Mouse (Mus musculus) CD8-positive naive resting alpha-beta T cell, adult 2 months (primary cell): ENCODE results near the gene Tmem234.

ENCODE experiments used
- DNase-seq, 2 experiments: peaks; one replicate each; pipeline ENCODE4 v3.0.0; 2022; ENCODE audit warnings: low read depth in 2 of 2, low spot score in 2 of 2

Gene Tmem234

DNA sequence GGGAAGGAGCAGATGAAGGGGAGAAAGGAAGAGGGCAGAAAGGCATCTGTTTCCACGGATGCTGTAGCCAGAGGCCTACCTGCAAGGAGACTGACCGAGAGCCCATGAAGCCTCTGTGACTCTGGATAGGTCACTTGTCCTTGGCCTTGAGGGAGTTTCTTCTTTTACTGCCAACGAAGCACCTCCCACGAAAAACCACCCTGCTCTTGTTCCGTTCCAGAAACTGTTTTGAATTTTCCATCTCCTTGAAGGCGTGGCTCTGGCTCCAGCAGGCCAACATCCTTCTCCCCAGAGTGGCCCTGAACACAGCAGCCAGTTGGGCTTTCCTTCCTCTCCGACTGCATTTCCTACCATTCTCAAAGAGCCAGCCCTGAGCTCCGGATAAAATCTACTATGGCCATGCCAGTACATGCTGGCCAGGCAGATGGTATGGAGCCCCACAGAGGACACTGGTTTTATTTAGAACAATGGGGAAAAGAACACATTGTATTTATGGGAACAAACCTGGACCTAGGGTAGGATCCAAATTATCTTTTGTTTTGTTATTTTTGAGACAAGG, 20.9 kb downstream of the Tmem234 start:
- DNase-seq = no peak

GRCm38 (mm10) chr4:129622120-129622802, 21.8 kb downstream of the Tmem234 start:
- no peak for DNase-seq

- no peak for DNase-seq
These were observed 22.5 kb downstream of the Tmem234 start for GRCm38 (mm10) chr4:129622803-129623535.

DNA sequence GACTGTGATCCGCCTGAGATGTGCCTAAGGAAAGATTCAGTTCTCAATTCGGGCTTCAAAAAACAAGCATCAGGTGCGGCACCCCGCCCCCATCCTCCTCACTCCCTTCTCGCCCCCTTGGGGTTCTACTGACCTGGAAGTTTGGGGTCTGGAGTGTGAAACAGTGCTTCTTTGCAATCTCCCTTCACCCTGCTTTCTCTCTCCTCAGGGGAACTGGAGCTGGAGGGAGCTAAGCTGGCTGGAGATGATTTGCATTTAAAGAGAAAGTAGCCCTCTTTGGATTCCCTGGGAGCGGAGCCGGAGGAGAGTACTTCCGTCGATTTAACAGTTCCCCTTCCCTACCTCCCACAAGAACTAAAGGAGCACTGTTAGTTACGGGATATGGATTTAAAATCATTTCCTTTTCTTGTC, 23.2 kb downstream of the Tmem234 start, which contains the start of gene Ccdc28b:
TSS of gene Ccdc28b (minus strand) at position 267 of the 411 bp plus-strand sequence.
- DNase-seq = no peak

DNA sequence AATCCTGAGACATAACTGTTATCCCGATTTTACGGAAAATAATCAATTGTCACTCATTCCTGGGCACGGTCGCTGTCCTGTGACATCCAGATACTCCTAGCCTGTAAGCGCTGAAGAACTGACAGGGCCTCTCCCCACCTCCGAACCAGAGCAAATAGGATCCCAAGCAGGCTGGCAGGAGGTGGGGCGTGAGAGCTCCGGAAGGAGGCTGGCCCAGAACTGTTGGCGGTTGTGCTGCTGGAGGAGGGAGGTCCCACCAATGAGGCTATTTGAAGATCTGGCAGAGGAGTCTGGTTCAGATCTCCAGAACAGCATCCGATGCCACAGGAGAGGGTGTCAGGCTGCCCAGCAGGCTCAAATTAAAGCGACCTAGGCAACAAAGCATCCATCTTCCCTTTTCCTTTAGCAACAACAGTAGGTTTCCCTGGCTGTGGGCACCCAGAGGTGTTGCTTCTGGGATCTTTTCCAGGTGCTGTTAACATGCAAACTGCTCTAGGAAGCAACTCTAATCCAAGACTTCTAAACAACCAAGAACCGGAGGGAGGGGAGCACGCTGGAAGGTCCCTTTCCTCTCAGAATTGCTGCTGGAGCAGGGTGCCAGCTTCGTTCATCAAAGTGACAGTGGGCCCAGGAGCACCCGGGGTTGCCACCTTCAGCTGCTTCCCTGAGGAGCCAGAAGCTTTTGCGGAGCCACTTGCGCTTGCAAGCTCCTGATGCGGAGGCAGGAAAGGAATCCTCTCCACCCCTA, 24.0 kb downstream of the Tmem234 start:
- DNase-seq = peak; percentile 81 to 84

- peak; percentile 26 to 27 for DNase-seq
These were observed 24.5 kb downstream of the Tmem234 start for GRCm38 (mm10) chr4:129625029-129625370.

- no peak for DNase-seq
These were observed 25.0 kb downstream of the Tmem234 start for GRCm38 (mm10) chr4:129625496-129625895.

DNA sequence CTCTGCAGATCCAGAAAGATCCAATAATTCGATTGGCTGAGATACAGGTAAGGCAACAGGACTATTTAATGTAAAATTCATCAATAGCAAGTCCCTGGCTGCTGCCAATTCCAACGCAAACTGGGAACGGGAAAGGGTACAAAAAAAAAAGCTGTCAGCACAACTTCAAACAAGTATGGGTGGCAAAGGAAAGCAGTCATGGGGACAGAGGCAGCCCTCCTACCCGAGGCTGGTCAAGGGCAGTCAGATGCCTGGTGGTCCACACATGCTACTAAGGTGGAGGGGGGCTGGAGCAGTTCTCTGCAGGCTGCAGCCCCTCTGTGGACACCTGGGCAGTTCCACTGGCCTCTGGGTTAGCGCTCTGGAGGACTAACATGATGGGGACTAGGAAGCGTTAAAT, 25.6 kb downstream of the Tmem234 start:
- no peak for DNase-seq

DNA sequence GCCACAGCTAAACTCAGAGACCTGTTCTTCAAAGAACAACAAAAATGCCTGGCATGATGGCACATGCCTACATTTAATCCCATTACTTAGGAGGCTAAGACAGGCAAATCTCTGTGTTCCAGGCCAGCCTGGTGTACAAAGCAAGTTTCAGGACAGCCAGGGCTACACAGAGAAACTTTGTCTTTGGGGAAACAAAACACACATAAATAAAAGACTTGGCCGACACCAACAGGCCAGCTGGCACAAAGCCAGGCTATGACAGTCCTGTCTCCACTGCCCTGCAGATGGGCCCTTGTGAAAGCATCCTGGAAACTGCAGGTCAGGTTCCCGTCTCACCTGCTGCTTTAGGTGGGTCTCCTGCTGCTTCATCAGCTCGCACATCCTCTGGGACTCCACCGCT, 30.5 kb downstream of the Tmem234 start:
- no peak for DNase-seq

- no peak for DNase-seq
These were observed 31.4 kb downstream of the Tmem234 start for GRCm38 (mm10) chr4:129631867-129632266.

DNA sequence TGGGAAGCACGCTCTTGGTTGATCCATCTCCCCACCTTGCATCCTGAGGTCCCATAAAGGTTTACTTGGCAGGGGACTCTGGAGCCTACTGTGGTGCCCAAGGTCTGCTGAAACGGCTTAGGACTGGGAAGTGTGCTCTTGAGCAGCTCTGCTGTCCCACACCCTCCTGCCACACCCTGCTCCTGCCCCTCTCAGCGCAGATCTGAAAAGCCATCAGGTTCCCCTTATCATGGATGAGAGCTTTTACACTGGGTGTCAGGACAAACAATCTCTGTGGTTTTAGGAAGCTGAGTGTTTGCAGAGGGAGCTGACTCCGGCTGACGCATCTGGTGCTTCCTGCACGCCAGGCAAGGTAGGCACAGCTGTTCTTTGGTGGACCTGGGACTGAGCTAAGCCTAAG, 33.4 kb downstream of the Tmem234 start:
- no peak for DNase-seq

GRCm38 (mm10) chr4:129639221-129639620, 38.8 kb downstream of the Tmem234 start:
- DNase-seq = no peak

DNA sequence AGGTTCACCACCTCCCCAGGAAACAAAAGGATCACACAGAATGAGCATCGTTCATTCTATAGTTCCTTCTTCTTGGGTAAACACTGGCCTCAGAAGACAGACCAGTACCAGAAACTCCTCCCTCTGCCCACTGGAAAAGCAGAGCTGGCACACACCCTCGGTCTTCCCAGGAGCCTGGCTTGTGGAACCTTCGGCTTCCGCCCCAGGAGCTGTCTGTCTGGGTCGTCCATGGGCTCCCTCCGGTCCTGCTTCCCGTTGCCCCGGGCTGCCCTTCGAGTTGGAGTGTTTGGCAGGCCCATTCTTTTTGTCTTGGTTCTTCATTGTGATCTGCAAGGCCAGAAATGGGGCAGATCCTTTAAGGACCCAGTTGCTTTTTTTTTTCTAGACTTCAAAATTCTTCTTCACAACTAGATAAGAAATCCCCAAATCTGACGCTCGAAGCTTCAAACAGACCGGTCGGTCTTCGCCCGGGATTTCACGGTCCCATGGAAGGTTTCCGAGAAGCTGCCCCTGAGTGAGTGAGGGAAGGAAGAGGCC, 39.7 kb downstream of the Tmem234 start:
- peak in 1 of 2 experiments; percentile 8 for DNase-seq

GRCm38 (mm10) chr4:129640638-129641467, 40.4 kb downstream of the Tmem234 start, which contains the start of gene Txlna:
Txlna (minus strand) TSS chr4:129641065.
- DNase-seq = peak; percentile 88 to 93

DNA sequence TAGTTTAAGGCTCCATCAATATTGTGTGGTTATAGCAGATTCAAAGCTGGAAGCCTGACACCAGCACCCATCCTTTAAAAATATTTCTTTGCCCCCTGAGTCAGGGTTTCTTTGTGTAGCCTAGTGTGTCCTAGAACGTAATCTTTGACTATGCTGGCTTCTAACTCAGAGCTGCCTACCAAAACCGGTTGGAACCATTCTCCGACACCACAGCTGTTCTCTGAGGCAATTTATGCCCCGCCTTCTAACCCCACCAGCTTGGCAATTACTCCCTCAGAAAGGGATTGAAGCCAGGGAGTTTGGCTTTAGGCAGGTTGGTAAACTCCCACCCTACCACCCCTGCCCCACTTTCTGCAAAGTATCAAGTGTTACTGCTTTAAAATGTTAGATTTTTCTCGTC, 41.3 kb downstream of the Tmem234 start:
- no peak for DNase-seq

DNA sequence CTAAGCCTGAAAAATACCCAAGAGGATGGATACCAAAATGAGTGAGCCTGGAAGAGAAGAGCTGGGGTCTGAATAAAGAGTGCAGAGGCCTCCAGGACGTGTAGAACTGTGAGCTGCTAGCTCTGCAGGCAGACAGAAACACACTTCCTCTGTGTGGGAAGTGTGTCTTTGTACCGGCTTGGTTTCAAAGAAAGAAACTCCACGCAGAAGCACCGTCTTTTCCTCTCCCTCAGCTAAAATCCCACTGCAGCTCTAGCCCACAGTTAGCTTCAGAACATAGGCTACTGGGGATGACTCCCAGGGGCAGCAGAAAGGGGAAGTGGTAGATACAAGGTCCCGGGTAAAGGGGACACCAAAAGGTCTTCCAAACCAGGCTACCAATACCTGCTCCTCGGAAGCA, 44.7 kb downstream of the Tmem234 start:
- DNase-seq = no peak

- no peak for DNase-seq
These were observed 48.2 kb downstream of the Tmem234 start for GRCm38 (mm10) chr4:129648656-129649055.

DNA sequence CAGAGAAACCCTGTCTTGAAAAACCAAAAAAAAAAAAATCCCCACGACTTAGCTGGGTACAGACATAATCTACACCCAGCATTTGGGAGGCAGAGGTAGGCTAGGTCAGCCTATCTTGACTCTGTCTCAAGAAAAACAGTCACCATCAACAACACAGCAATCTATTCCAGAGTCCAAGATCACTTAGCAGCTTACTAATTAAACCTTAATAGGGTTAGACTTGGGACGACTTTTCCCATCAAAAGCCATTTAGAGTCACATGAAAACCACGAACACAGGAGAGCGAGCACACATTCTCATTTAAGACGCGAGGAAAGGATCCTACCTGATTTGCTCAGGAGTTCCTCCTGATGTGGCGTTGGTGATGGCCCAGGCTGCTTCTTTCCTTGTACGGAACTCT, 49.9 kb downstream of the Tmem234 start:
- DNase-seq = no peak

DNA sequence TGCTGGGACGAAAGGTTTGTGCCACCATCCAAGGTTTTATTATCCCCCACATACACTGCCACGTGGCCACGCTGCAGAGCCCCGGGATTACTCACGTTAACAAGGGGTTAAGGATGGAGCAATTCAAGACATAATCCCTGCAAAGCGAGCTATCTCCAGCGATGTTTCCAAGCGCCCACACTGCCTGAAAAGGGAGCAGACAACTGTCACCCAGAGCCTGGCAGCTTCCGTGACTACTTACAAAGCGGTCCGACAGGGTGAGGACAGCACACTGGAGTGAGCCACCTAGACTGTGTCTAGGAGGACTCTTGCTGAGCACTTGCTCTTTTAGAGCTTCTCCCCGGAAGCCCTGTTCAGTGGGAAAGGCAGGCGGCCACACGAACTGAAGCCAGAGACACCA, 54.3 kb downstream of the Tmem234 start:
- DNase-seq = no peak

DNA sequence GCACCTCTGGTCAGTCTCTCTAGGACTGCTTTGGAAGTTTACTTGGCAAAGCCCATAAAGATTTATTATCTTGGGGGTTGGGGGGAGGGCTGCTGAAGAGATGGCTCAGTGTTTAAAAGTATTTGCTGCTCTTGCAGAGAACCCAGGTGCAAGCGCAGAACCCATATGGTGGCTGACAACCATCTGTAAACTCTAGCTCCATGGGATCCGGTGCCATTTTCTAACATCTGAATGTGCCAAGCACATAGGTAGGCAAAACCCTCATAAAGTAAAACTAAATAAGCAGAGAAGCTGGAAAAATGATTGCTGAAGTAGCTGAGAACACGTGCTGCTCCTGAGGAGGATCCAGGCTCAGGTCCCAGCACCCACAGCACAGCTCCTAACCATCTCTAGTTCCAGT, 61.1 kb downstream of the Tmem234 start:
- DNase-seq = no peak
